In the genomic region with DNA sequence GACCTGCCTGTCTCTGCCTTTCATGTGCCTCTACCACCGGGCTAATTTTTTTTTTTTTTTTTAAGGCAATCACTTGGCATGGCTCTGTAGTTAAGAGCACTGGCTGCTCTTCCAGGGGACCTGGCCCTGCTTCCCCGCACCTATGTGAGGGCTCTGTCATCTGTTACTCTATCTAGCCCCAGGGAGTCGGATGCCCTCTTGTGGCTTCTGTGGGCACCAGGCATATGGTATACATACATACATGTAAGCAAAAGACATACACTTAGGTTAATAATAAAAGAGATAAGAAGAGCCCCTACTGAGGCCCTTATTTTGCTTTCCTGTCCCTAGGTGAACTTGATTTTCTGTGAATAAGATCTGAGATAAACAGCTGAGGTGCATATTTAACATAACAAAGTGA, we compare ENCODE assay signal across 27 mouse cellular contexts. TPM values are rescaled to one million over a fixed set of nuclear protein-coding genes. Genes with fewer than 3 reads are reported as not detected.
DNase-seq lines count a peak whose midpoint lies in the region; ATAC-seq and TF ChIP-seq lines count a peak whose summit lies in the region.
"Had no signal": no experiment of that assay in that cellular context is flagged by ENCODE, and none has a peak within 500 bp of the region (broad histone marks: within the 10 kb centered on the region; RNA-seq: fewer than 3 reads in every experiment).

No protein-coding gene starts in this region.

- peaks cover 59% of the 10 kb centered on the region for H3K4me1 ChIP-seq in E14TG2a.4 (replicated peaks; ENCODE audit: low read depth, low read length)
- no peaks in the 10 kb centered on the region for H3K4me1 ChIP-seq in stomach, postnatal 0 days (replicated peaks; ENCODE audit: control insufficient read depth, insufficient read depth)

- peaks cover 29% of the 10 kb centered on the region for H3K27me3 ChIP-seq in E14TG2a.4 (ENCODE audit: insufficient read depth, low read length)
- no peaks in the 10 kb centered on the region for H3K27me3 ChIP-seq in stomach, postnatal 0 days (ENCODE audit: control insufficient read depth, insufficient read depth, low read length)

- WGBS in stomach, postnatal 0 days = 57% methylated on average over 3 of the region's 3 CpGs

- H3K9me3 ChIP-seq in E14TG2a.4 (ENCODE audit: low read length) = peaks cover 7% of the 10 kb centered on the region
- H3K9me3 ChIP-seq in stomach, postnatal 0 days (ENCODE audit: control insufficient read depth, low read length) = no peaks in the 10 kb centered on the region

- no peak overlapping the region for H3K27ac ChIP-seq in layer of hippocampus, adult 2 months
- no peak overlapping the region for H3K27ac ChIP-seq in stomach, postnatal 0 days (replicated peaks)
- H3K27ac ChIP-seq: embryonic facial prominence, embryonic 13.5 days; forebrain, embryonic 10.5 days; left cerebral cortex, adult 2 months; limb, embryonic 12.5 days had no signal

- ATAC-seq in stomach, postnatal 0 days (ENCODE audit: low FRiP score, low TSS enrichment) = no peak
- ATAC-seq: forebrain, embryonic 16.5 days; hindbrain, embryonic 16.5 days had no signal

- no peak overlapping the region for H3K4me3 ChIP-seq in layer of hippocampus, adult 2 months
- H3K4me3 ChIP-seq in E14TG2a.4 (replicated peaks; ENCODE audit: low read length) = no peak overlapping the region
- no peak overlapping the region for H3K4me3 ChIP-seq in stomach, postnatal 0 days (ENCODE audit: low read depth, low read length)
- H3K4me3 ChIP-seq: forebrain, embryonic 10.5 days; left cerebral cortex, adult 2 months had no signal

- no peak overlapping the region for H3K4me2 ChIP-seq in stomach, postnatal 0 days (replicated peaks; ENCODE audit: low read depth)

- TF ChIP-seq EP300 in stomach, postnatal 0 days (optimal IDR thresholded peaks at IDR 0.05) = no peak

- DNase-seq in layer of hippocampus, adult 2 months (ENCODE audit: low spot score in 2 of 2) = no peak
- DNase-seq in layer of hippocampus, postnatal 25 days (ENCODE audit: extremely low spot score in 1 of 2, low spot score in 1 of 2) = no peak
- DNase-seq in A20 (ENCODE audit: low read depth, low spot score) = peak; percentile 24
- no peak for DNase-seq in stomach, postnatal 0 days (ENCODE audit: low spot score)
- no peak for DNase-seq in lung, adult 18-20 months
- DNase-seq: adrenal gland, adult 8-10 months; cerebellum, adult 8-10 months; kidney, adult 8-10 months; kidney, postnatal 10 days; lung, postnatal 10 days; midbrain, embryonic 14.5 days; right cerebral cortex, adult 18-20 months; thymus, adult 2 months had no signal

- peak; percentile 11; the same call in 1 of the 2 replicates for TF ChIP-seq CTCF in layer of hippocampus, adult 2 months (conservative IDR thresholded peaks at IDR 0.05)
- TF ChIP-seq CTCF in E14TG2a.4 (conservative IDR thresholded peaks at IDR 0.05; ENCODE audit: low read length) = 0 out of 2 replicates have a peak, but pooled peaks have one; percentile 9
- peak; percentile 35 for TF ChIP-seq CTCF in stomach, postnatal 0 days (IDR thresholded peaks at IDR 0.05; ENCODE audit: low read depth)

- no peak overlapping the region for H3K9ac ChIP-seq in stomach, postnatal 0 days (ENCODE audit: low read length)
- H3K9ac ChIP-seq: embryonic facial prominence, embryonic 13.5 days; limb, embryonic 12.5 days had no signal

- peaks cover 33% of the 10 kb centered on the region for H3K36me3 ChIP-seq in E14TG2a.4 (ENCODE audit: insufficient read depth, low read length)
- no peaks in the 10 kb centered on the region for H3K36me3 ChIP-seq in stomach, postnatal 0 days (ENCODE audit: control insufficient read depth, insufficient read depth, low read length)
- H3K36me3 ChIP-seq: embryonic facial prominence, embryonic 13.5 days; forebrain, embryonic 10.5 days; limb, embryonic 12.5 days had no signal

RNA-seq across cellular contexts. Expression of gene Slc30a2, which starts 1.6 kb away (rescaled TPM):
- not detected for total RNA-seq in layer of hippocampus, adult 2 months (2021)
- total RNA-seq in layer of hippocampus, postnatal 25 days (2021) = under 1 TPM in 1 of 2 experiments, not detected in 1; 0.12 TPM
- 0.06 and 0.07 TPM in 2 replicates for polyA plus RNA-seq in stomach, postnatal 0 days (2015; fragmentation: Nextera tagmentation; extraction: Ambion mirVana)
- total RNA-seq: layer of hippocampus, postnatal 10 days; left cerebral cortex, adult 2 months; left cerebral cortex, postnatal 25 days; monocyte, adult 5-6 weeks had no signal
- polyA plus RNA-seq: forebrain, embryonic 10.5 days; hindbrain, embryonic 11.5 days; liver, adult 2 months; midbrain, embryonic 14.5 days; neural tube, embryonic 11.5 days had no signal

RNA-seq across cellular contexts. Expression of gene Trim63, which starts 29.7 kb away (rescaled TPM):
- total RNA-seq in layer of hippocampus, adult 2 months (2021) = not detected
- not detected for total RNA-seq in layer of hippocampus, postnatal 25 days (2021)
- polyA plus RNA-seq in stomach, postnatal 0 days (2015; fragmentation: Nextera tagmentation; extraction: Ambion mirVana) = 0.07 and 0.13 TPM in 2 replicates
- total RNA-seq: adrenal gland, adult 8-10 months; monocyte, adult 5-6 weeks had no signal
- polyA plus RNA-seq: intestine, embryonic 14.5 days; liver, adult 2 months had no signal

RNA-seq across cellular contexts. Expression of gene Extl1, which starts 39.0 kb away (rescaled TPM):
- 10 to 100 TPM; 44.7 to 46.5 TPM for total RNA-seq in layer of hippocampus, adult 2 months (2021)
- total RNA-seq in layer of hippocampus, postnatal 25 days (2021) = 10 to 100 TPM; 46.8 TPM
- polyA plus RNA-seq in stomach, postnatal 0 days (2015; fragmentation: Nextera tagmentation; extraction: Ambion mirVana) = 1.8 and 2.1 TPM in 2 replicates
- total RNA-seq: monocyte, adult 5-6 weeks had no signal

RNA-seq across cellular contexts. Expression of gene Pafah2, which starts 51.5 kb away (rescaled TPM):
- total RNA-seq in layer of hippocampus, adult 2 months (2021) = 1 to 10 TPM; 6.6 to 9.0 TPM
- total RNA-seq in layer of hippocampus, postnatal 25 days (2021) = 1 to 10 TPM; 5.0 to 7.6 TPM
- 16.8 and 17.1 TPM in 2 replicates for polyA plus RNA-seq in stomach, postnatal 0 days (2015; fragmentation: Nextera tagmentation; extraction: Ambion mirVana)

RNA-seq across cellular contexts. Expression of gene Pdik1l, which starts 56.9 kb away (rescaled TPM):
- total RNA-seq in layer of hippocampus, adult 2 months (2021) = 10 to 100 TPM; 16.9 to 18.6 TPM
- total RNA-seq in layer of hippocampus, postnatal 25 days (2021) = 10 to 100 TPM; 15.2 to 16.7 TPM
- 8.3 and 8.4 TPM in 2 replicates for polyA plus RNA-seq in stomach, postnatal 0 days (2015; fragmentation: Nextera tagmentation; extraction: Ambion mirVana)
